Mouse (Mus musculus): ENCODE measurements around the gene Olfr1339. TPM values are rescaled to one million over a fixed set of nuclear protein-coding genes. Genes with fewer than 3 reads are reported as not detected.

The Olfr1339 gene
- polyA plus RNA-seq, 1 experiment from 2014 or later, result not detected

GRCm38 (mm10) chr4:118740988-118741698 lies 9.2 kb downstream of the Olfr1339 start:
- Histone ChIP-seq H3K9me3 (ENCODE audit: low read length) (peaks cover under 1% of the 10 kb centered on the region; the same call in 1 of the 2 replicates), H3K9ac (replicated peaks; ENCODE audit: low read length) (no peak overlapping the region), H3K4me2 (replicated peaks; ENCODE audit: low read depth, low read length) (no peak overlapping the region), H3K4me3 (ENCODE audit: low read length) (no peak overlapping the region), H3K27me3 (ENCODE audit: insufficient read depth, low read length) (peaks cover 18% of the 10 kb centered on the region), H3K36me3 (ENCODE audit: insufficient read depth, low read length) (no peaks in the 10 kb centered on the region), H3K4me1 (ENCODE audit: insufficient read depth, low read length) (no peaks in the 10 kb centered on the region), H3K27ac (ENCODE audit: low read length) (no peak overlapping the region)
- WGBS, result 9% methylated on average over 11 of the region's 11 CpGs
- no peak for ATAC-seq (ENCODE audit: low FRiP score, low TSS enrichment)

- no peak for ATAC-seq (ENCODE audit: low FRiP score, low TSS enrichment)
- H3K9ac ChIP-seq (replicated peaks; ENCODE audit: low read length), result no peak overlapping the region
- 9% methylated on average over 16 of the region's 16 CpGs for WGBS
- H3K36me3 ChIP-seq (ENCODE audit: insufficient read depth, low read length), result no peaks in the 10 kb centered on the region
- H3K9me3 ChIP-seq (ENCODE audit: low read length), result peaks cover 6% of the 10 kb centered on the region; the same call in 1 of the 2 replicates
- no peak overlapping the region for H3K27ac ChIP-seq (ENCODE audit: low read length)
- H3K4me2 ChIP-seq (replicated peaks; ENCODE audit: low read depth, low read length), result no peak overlapping the region
- no peak overlapping the region for H3K4me3 ChIP-seq (ENCODE audit: low read length)
- no peaks in the 10 kb centered on the region for H3K4me1 ChIP-seq (ENCODE audit: insufficient read depth, low read length)
- H3K27me3 ChIP-seq (ENCODE audit: insufficient read depth, low read length), result peaks cover 18% of the 10 kb centered on the region
These were observed 9.9 kb downstream of the Olfr1339 start for GRCm38 (mm10) chr4:118741881-118742280.

DNA sequence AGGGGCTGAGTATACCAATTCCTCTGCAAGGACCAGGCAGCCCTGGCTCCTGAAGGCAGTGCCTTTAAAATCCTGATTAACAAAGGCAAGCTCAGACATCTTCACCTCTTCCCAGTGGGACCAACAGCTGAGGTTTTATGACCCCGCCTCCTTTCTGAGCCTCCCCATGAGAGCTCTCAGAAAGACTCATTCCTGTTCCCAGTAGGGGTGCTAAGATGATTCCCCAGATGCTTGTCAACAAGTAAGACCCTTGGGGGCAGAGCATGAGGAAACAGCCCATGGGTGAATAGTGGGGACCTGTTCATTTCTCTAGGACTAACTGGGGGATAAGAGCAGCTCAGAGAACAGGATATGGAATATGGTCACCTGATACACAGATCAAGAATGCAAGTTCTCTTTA lies 26.7 kb downstream of the Olfr1339 start, which contains the start of gene Olfr1338:
TSS of gene Olfr1338 (minus strand) at position 101 of the 400 bp plus-strand sequence.
- H3K4me3 ChIP-seq (ENCODE audit: low read length), result no peak within 1 kb of the TSS
- no peaks in the 10 kb centered on the region for H3K27me3 ChIP-seq (ENCODE audit: insufficient read depth, low read length)
- no peak within 1 kb of the TSS for H3K4me2 ChIP-seq (replicated peaks; ENCODE audit: low read depth, low read length)
- H3K9ac ChIP-seq (replicated peaks; ENCODE audit: low read length), result no peak within 1 kb of the TSS
- H3K9me3 ChIP-seq (ENCODE audit: low read length), result no peaks in the 10 kb centered on the region
- H3K27ac ChIP-seq (ENCODE audit: low read length), result no peak within 1 kb of the TSS
- 90% methylated on average over 1 of the region's 1 CpGs for WGBS
- no peaks in the 10 kb centered on the region for H3K36me3 ChIP-seq (ENCODE audit: insufficient read depth, low read length)
- no peak for ATAC-seq (ENCODE audit: low FRiP score, low TSS enrichment)
- H3K4me1 ChIP-seq (ENCODE audit: insufficient read depth, low read length), result no peaks in the 10 kb centered on the region

- H3K9ac ChIP-seq (replicated peaks; ENCODE audit: low read length), result no peak within 1 kb of the TSS
- no peaks in the 10 kb centered on the region for H3K36me3 ChIP-seq (ENCODE audit: insufficient read depth, low read length)
These were observed 50.5 kb downstream of the Olfr1339 start, which contains the start of gene Olfr1337 for GRCm38 (mm10) chr4:118782486-118782885. Gene Olfr1337 (minus strand): TSS chr4:118782586.

More at GRCm38 (mm10) chr4:118782486-118782885, 50.5 kb downstream of the Olfr1339 start, which contains the start of gene Olfr1337:
- Histone ChIP-seq H3K4me1 (ENCODE audit: insufficient read depth, low read length) (no peaks in the 10 kb centered on the region), H3K9me3 (ENCODE audit: low read length) (no peaks in the 10 kb centered on the region), H3K27ac (ENCODE audit: low read length) (no peak within 1 kb of the TSS), H3K27me3 (ENCODE audit: insufficient read depth, low read length) (no peaks in the 10 kb centered on the region), H3K4me2 (replicated peaks; ENCODE audit: low read depth, low read length) (no peak within 1 kb of the TSS), H3K4me3 (ENCODE audit: low read length) (no peak within 1 kb of the TSS)
- 78% methylated on average over 2 of the region's 2 CpGs for WGBS
- no peak for ATAC-seq (ENCODE audit: low FRiP score, low TSS enrichment)

Other genes starting within 250 kb of the Olfr1339 start
- gene Tie1, start 242.1 kb upstream of the Olfr1339 start, polyA plus RNA-seq (2015; fragmentation: Nextera tagmentation; extraction: Ambion mirVana), result 65.3 and 66.4 TPM in 2 replicates
- 30.1 and 33.1 TPM in 2 replicates for gene 2610528J11Rik, start 205.2 kb upstream of the Olfr1339 start, polyA plus RNA-seq (2015; fragmentation: Nextera tagmentation; extraction: Ambion mirVana)
- 8.0 and 8.9 TPM in 2 replicates for gene Tmem125, start 188.1 kb upstream of the Olfr1339 start, polyA plus RNA-seq (2015; fragmentation: Nextera tagmentation; extraction: Ambion mirVana)
- gene Cfap57, start 111.4 kb upstream of the Olfr1339 start, polyA plus RNA-seq (2015; fragmentation: Nextera tagmentation; extraction: Ambion mirVana), result 0.10 and 0.19 TPM in 2 replicates
- 133 and 137 TPM in 2 replicates for gene Ebna1bp2, start 111.4 kb upstream of the Olfr1339 start, polyA plus RNA-seq (2015; fragmentation: Nextera tagmentation; extraction: Ambion mirVana)
- gene Olfr62, start 73.2 kb upstream of the Olfr1339 start, polyA plus RNA-seq (2015; fragmentation: Nextera tagmentation; extraction: Ambion mirVana), result not detected in 2 replicates
- gene Olfr1342, start 39.4 kb upstream of the Olfr1339 start, polyA plus RNA-seq (2015; fragmentation: Nextera tagmentation; extraction: Ambion mirVana), result 0.09 and 0.15 TPM in 2 replicates
- gene Olfr1341, start 28.7 kb upstream of the Olfr1339 start, polyA plus RNA-seq (2015; fragmentation: Nextera tagmentation; extraction: Ambion mirVana), result not detected in 2 replicates
- gene Olfr1340, start 12.0 kb upstream of the Olfr1339 start, polyA plus RNA-seq (2015; fragmentation: Nextera tagmentation; extraction: Ambion mirVana), result not detected in 2 replicates
- gene Olfr1338, start 26.6 kb downstream of the Olfr1339 start, polyA plus RNA-seq (2015; fragmentation: Nextera tagmentation; extraction: Ambion mirVana), result not detected in 2 replicates
- not detected in 2 replicates for gene Olfr1337, start 50.4 kb downstream of the Olfr1339 start, polyA plus RNA-seq (2015; fragmentation: Nextera tagmentation; extraction: Ambion mirVana)
- gene Olfr1335, start 77.8 kb downstream of the Olfr1339 start, polyA plus RNA-seq (2015; fragmentation: Nextera tagmentation; extraction: Ambion mirVana), result not detected in 2 replicates
- not detected in 2 replicates for gene Olfr1333, start 104.1 kb downstream of the Olfr1339 start, polyA plus RNA-seq (2015; fragmentation: Nextera tagmentation; extraction: Ambion mirVana)
- not detected in 2 replicates for gene Olfr1331, start 132.5 kb downstream of the Olfr1339 start, polyA plus RNA-seq (2015; fragmentation: Nextera tagmentation; extraction: Ambion mirVana)
- gene Olfr1330, start 156.4 kb downstream of the Olfr1339 start, polyA plus RNA-seq (2015; fragmentation: Nextera tagmentation; extraction: Ambion mirVana), result not detected in 2 replicates
- not detected in 2 replicates for gene Olfr1329, start 185.3 kb downstream of the Olfr1339 start, polyA plus RNA-seq (2015; fragmentation: Nextera tagmentation; extraction: Ambion mirVana)
- not detected in 2 replicates for gene Olfr1328, start 206.4 kb downstream of the Olfr1339 start, polyA plus RNA-seq (2015; fragmentation: Nextera tagmentation; extraction: Ambion mirVana)
- gene Lao1, start 229.4 kb downstream of the Olfr1339 start, polyA plus RNA-seq (2015; fragmentation: Nextera tagmentation; extraction: Ambion mirVana), result not detected in 2 replicates